Mouse (Mus musculus): ENCODE results near the gene Pde2a.

Pde2a gene

DNA sequence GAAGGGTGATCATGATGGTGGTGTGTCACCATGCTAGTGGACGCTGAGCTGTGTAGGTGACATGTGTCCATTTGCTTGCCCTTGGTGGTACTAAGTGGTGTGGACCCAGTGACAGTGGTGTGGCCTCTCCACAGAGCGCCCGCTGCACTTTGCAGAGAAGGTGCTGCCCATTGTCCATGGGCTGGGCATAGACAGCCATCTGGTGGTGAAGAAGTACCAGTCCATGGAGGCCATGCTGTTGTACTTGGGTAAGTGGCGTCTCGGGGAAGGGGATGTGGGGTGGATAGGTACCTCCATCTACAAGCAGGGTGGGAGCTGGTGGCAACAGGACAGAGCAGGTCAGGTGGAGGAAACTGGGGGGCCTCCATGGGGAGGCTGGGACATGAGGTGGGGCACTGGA is 17.7 kb upstream of the Pde2a start:
- no peak for DNase-seq (ENCODE audit: low read depth)

DNA sequence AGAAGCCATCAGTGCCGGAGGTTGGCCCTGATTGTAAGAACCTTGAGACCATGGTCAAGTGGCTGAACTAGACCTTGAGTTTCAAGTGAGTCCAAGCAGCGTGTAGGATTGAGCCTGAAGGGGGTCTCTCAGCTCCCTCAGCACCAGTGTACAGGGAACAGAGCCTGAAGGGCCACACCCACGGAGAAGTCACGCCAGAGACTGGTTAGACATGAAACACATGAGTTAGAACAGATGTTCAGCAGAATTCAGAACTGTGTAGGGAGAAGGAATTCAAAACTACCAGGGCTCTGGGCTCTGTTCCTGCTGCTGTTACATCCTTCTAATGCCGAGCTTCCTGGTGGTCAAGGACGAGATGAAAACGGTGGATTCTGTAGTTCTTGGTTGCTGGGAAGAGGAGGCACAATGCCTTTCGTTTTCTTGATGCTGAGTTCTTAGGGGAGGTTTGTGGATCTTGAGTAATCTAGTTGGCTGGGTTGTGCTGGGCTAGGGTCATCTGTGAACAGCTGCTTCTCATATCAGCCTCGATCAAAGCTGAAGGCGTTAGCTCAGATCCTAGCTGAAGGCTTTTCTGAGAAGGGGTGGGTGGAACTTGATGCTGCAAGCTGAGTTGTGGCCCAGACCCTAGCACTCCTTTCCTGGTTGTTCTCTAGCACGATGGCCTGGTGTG is 11.1 kb upstream of the Pde2a start, which contains the start of gene Gm45837:
Gm45837 (plus strand) TSS at position 620 of the 670 bp plus-strand sequence.
- DNase-seq (ENCODE audit: low read depth): no peak

- DNase-seq (ENCODE audit: low read depth): peak; percentile 82
These were observed 8.7 kb upstream of the Pde2a start for GRCm38 (mm10) chr7:101412796-101413195.

- DNase-seq (ENCODE audit: low read depth): no peak
These were observed 7.3 kb upstream of the Pde2a start for GRCm38 (mm10) chr7:101414209-101414608.

DNA sequence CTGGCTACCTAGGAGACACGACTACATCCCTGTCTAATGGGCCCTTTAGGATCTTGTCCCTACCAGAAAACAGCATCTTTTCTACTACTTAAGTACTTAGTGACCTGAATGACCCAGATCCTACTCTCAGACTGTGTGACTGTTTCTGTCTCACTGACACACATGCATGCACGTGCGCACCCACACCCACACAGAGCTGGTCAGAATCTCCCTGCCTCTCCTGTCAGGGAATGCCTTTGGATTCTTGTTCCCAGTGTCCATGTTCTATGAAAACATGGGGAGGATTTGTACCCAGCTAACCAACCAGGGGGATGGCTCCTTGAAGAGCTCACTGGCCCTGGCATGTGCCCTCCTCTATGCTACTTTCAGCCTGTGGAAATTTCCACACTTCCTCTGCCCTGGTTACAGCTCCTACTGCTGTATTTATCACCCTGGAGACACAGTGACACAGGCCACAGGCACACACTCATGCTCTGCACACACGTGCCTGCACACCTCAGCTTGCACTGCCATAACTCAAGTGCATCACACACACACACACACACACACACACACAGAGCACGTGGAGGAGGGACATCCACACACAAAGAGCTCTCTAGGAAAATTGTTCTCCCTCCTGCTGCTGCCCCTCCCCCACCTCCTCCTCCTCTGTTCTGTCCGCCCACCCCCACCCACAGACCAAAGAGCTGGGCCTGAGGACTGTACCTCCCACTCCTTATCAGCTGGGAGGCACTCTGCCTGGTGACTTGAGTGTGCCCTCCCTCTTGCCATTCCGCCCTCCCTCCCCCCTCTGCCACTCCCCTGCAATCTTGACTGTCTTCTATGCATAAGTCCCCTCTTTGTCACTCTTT is 6.6 kb upstream of the Pde2a start:
- peak; percentile 32 for DNase-seq (ENCODE audit: low read depth)

DNA sequence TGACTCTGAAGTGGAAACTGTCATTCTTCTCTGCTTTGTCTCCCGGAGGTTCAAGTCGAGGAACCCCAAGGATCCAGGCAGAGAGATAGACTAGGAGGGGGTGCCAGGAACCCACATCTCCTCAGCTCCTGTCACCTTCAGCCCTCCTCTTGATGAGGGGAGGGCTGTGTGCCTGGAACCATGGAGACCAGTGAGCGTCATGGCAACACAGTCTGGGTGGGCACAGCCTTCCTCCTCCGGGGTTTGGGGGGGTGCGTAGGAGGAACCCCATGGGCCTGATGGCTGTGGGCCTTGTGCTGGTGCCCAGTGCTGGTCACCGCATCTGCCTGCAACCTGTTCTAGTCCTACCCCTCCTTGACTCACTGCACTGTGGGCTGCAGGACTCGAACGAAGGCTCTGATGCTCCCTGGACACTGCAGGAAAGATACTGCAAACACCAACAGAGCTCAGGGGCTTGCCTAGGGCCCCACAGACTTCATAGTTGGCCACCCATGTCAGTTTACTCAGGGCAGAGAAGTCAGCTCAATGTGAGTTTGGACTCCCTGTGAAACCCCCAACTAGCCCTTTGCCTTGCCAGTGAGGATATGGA is 5.9 kb upstream of the Pde2a start:
- DNase-seq (ENCODE audit: low read depth): no peak

DNA sequence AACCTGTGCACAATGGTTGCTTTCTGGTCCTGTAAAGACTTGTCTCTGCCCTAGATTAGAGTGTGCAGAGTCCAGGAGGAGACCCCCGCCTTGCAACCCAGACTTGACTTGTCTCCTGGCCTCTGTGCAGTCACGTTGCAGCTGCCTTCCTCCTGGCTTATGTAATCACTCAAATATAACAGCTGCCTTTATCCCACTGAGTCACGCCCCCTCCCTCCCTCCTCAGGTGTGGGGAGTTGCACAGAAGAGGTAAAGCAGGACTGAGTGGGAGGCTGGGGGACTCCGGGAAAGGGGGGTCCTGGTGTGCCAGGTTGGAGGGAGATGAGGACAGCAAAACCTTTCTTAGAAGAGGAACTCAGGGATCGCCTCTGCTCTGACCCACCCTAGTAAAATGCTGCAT is 5.1 kb upstream of the Pde2a start:
- no peak for DNase-seq (ENCODE audit: low read depth)

GRCm38 (mm10) chr7:101419013-101419770 is 2.3 kb upstream of the Pde2a start:
- peak; percentile 32 for DNase-seq (ENCODE audit: low read depth)

DNA sequence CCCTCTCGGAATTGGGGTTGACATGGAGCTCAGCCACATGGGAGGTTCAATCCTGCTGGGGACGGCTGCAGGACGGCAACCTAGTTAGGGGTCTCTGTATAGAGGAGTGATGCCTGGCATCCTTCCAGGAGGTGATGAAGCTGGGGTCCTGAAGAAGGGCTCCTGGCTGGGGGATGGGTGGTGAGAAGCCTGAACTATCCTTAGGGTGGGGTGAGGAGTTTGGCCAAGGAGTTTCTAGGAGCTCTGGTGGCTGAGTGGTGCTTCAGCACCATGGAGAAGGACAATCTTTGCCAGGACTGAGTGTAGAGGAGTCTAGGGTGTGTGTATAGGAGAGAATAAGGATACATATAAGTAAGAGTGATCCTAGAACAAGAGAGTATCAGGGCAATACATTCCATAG is 578 bp downstream of the Pde2a start:
- peak; percentile 42 for DNase-seq (ENCODE audit: low read depth)

GRCm38 (mm10) chr7:101422646-101423045 is 1.2 kb downstream of the Pde2a start:
- DNase-seq (ENCODE audit: low read depth): no peak

- no peak for DNase-seq (ENCODE audit: low read depth)
These were observed 2.5 kb downstream of the Pde2a start for GRCm38 (mm10) chr7:101423970-101424369.

DNA sequence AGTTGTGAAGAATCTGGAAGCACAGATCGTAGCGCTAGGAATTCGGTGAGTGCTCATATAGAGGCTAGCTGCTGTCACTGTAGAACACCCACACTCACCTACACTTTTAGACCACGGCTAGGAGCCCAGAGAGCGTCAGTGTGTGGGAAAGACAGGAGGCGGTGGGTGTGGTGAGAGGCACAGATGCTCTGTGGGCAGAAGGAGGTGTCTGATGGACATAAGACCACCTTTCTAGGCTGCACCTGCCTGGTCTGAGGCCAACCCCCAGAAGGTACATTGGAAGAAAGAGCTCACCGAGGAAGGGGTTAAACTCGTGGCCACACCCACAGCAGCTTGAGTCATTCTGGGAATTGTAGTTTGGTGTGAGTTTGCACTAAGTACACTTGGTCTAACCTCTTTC is 5.2 kb downstream of the Pde2a start:
- no peak for DNase-seq (ENCODE audit: low read depth)

DNA sequence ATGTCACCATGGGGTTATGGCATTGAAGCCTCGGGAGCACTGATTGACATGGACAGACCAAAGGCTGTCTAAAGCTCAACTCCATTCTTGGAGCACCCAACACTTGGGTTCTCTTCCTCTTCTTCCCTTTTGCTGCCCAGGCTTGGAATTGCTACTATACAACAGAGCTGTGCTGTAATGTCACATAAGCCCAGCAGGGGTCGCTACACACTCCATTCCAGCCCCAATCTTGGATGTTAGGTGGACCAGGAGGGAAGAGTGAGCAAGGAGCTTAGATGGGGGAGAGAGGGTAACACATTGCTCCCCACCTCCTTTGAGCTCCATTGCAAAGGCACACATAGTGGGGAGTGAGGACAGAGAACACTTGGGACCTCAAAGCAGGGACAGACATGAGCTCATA is 6.2 kb downstream of the Pde2a start:
- peak; percentile 45 for DNase-seq (ENCODE audit: low read depth)

GRCm38 (mm10) chr7:101435038-101435437 is 13.5 kb downstream of the Pde2a start:
- DNase-seq (ENCODE audit: low read depth): no peak

- DNase-seq (ENCODE audit: low read depth): no peak
These were observed 16.4 kb downstream of the Pde2a start for GRCm38 (mm10) chr7:101437876-101438275.

DNA sequence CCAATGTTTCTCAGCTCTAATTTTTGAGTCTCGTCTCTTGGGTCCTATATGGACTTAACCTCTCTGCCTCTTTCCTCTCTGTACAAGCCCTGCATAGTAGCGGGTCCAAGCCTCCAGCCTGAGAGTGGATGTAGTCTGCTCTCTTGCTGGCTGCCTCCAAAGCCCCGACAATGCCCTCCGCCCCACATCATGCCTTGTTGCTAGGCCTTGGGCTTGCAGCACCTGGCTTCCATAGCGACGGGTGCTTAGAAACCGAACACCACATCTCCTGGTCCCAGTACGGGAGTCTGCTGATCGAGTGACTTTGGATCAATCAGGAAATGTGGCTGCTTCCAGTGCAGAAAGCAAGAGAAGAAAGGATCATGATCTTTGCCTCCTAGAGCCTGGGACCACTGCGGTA is 21.6 kb downstream of the Pde2a start:
- no peak for DNase-seq (ENCODE audit: low read depth)

GRCm38 (mm10) chr7:101444211-101444610 is 22.7 kb downstream of the Pde2a start:
- DNase-seq (ENCODE audit: low read depth): no peak

GRCm38 (mm10) chr7:101449855-101450254 is 28.4 kb downstream of the Pde2a start:
- DNase-seq (ENCODE audit: low read depth): no peak

- peak; percentile 68 for DNase-seq (ENCODE audit: low read depth)
These were observed 29.2 kb downstream of the Pde2a start for GRCm38 (mm10) chr7:101450422-101451401.

- no peak for DNase-seq (ENCODE audit: low read depth)
These were observed 31.2 kb downstream of the Pde2a start for GRCm38 (mm10) chr7:101452669-101453068.

DNA sequence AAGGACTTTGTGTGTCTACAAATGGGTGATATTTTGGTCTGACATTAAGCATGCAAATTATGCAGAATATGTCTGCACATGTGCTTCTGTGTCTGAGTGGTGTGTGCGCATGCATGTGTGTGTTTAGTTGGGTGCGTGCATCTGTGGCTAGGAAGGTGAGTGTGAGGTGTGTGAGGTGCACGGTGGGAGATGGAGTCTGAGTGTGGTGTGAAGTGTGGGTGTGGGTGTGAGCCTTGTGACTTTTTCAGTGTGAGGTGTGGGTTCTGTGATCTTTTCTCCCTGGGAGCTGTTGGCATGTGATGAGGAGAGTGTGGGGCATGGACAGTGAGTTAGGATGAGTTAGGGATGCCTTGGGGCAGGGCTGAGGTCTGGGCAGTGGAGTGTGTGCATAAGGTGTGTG is 31.8 kb downstream of the Pde2a start:
- DNase-seq (ENCODE audit: low read depth): no peak

Measured in c-Kit-positive CD71-negative TER-119-negative erythroid progenitor cells, embryonic 14.5 days (primary cell).